Mouse (Mus musculus) c-Kit-positive CD71-positive TER-119-positive erythroid progenitor cells, embryonic 14.5 days (primary cell): ENCODE results near the gene Kctd20.
"Not testable (repeated sequence)": the region's sequence is repeated elsewhere in the genome, so short reads cannot be mapped to it uniquely, and the experiment has no call there.

Experiments used
- DNase-seq: peaks from one replicate; pipeline ENCODE4 v3.0.0-alpha.2; 2013; ENCODE audit warnings: low spot score

Kctd20 gene

DNA sequence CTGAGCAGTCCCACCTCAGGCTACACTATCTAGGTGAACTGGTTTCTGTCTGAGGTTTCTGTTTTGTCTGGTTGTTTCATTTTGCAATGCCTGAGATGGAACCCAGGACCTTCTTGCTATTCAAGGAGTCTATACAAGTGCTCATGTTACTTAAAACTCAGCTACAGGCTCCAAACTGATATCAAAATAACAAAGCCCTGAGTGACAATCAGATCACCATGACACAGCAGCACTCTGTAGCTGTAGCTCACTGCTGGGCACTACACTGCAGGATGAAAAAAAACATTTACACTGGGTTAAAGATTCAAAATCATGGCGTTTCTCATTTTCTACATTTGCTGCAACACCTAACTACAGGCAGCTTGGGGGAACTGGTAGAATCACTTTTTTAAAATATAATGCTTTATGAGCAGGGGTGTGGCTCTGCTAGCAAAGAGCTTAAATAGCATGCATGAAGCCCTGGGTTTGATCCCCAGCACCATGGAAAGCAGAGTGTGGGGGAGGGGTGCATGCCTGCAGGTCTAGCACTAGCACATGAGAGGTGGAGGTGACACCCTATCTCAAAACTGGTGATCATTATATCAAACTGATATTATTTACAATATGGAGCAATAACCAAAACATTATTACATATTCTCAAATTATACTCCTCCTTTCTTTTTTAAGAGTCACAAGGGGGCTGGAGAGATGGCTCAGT is 33.1 kb downstream of the Kctd20 start:
- DNase-seq = no peak

DNA sequence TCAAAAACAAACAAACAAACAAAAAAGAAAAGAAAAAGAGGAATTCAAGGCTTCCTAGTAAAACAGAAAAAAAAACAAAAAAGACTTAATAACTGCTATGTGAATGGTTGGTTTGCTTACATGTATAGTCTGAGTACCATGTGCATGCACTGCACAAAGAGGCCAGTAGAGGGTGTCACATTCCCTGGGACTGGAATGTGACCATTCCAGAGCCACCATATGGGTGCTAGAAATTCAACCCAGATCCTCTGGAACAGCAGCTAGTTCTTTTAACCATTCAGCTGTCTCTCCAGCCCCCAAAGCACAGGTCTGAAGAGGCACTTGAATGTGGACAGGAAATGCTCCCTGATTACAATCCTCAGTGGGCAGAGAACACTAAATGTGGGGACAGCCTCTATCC is 35.1 kb downstream of the Kctd20 start:
- DNase-seq = peak; percentile 25

DNA sequence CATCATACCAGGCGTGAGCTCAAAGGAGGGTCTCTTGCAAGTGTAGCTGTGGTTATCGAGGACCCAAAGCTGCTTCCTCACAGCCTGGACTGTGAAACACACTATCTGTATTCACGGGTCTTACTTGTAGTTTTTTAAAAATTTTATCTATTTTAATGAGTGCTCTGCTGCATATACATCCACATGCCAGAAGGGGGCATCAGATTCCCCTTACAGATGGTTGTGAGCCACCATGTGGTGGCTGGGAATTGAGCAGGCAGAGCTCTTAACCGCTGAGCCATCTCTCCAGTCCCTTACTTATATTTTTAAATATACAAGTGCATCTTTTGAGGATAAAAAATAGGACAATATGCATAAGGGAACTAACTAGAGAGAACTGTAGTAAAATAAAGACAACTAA is 36.0 kb downstream of the Kctd20 start:
- DNase-seq = peak; percentile 58

DNA sequence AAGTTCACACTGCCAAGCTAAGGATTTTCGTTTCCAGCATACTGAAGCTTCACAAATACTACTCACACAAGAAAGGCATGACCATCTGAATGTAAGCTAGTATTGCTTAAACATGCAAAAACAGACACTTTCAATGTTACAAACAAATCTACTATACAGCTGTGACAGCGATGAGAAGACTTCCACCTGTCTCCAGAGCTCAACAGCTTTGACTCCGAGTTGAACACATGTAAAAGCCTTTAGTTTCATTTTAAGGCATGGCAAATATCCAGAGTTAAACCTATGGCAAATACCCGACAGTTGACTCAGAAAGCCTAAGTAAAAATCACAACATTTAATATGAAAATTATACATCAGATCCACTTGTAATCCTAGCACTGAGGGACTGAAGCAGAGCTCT is 36.5 kb downstream of the Kctd20 start:
- DNase-seq = no peak

DNA sequence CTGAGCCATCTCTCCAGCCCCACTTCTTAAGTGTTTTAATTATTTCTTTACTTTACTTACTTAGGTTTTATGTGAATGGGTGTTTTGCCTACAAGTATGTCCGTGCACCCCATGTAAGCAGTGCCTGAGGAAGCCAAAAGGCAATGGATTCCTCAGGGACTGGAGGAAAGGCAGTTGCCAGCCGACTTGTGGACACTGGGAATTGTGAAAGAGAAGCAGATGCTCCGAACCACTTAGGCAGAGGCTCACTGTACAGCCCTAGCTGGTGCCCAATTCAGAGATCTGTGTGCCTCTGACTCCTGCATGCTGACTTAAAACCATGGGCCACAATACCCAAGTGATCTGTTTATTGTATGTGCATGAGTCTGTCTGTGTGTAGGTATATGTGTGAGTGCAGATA is 37.2 kb downstream of the Kctd20 start:
- DNase-seq = no peak

DNA sequence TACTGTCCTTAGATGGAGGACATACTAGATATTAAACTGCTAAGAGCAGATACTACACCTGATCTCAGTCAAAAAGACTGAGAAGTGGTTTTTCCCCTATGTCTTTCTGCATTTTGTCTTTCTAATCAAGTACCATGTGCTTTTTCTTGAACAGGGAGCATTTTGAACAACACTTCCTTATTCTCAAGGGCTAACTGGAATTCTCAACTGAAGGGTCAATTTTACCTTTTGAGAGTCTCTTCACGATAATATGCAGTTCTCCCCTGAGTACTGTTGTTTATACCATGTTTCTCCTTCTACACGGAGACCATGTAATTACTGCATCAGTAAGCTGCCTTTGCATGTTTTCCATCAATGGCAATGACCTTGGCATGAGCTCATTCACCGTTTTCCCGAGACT is 38.3 kb downstream of the Kctd20 start:
- no peak for DNase-seq

DNA sequence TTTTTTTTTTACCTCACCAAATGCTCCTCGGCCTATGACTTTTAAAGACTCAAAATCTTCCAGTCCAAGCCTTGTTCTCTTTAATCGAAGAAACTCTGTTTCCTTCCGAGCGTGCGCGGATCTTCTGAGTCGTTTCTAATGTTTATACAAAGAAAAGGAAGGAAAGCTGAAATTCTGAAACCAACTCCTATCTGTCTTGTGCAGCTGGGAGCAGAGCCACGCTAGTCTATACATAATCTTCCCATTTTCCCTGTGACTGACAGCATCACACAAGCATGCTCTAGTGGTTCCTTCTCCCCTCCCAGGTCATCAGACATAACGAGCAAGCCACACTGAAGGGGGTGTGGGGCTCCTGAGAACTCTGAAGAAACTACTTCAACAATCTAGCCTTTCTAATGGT is 39.5 kb downstream of the Kctd20 start:
- no peak for DNase-seq

DNA sequence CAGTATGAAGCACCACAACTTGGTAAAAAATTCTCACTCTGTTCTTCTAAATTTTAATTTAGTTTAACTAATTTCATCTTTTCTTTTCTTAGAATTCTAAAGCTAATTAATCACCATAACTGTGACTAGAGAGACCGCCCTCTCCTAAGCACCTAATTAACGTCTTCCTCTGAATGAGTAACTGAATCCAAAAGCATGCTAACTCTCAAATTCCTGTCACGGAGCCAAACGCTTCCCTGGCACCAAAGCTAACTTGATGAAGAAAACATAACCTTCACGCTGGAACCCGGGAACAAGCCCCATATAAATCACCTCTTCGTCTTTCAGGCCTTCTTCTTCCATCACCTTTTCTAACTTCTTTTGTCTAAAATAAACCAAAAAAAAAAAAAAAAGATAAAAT is 40.4 kb downstream of the Kctd20 start:
- DNase-seq = no peak

DNA sequence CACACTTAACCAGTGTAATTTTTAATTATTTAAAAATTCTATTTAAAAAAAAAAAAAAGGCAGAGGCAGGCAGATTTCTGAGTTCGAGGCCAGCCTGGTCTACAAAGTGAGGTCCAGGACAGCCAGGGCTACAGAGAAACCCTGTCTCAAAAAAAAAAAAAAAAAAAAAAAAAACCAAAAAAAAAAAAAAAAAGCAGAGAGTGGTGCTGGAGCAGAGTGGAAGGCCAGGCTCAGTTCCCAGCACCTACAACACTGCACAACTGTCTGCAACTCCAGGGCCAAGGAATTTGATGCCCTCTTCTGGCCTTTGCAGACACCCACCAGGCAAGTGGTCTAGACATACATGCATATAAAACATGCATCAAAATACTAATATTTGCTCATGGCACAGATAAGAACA is 41.3 kb downstream of the Kctd20 start:
- DNase-seq = not testable (repeated sequence)

DNA sequence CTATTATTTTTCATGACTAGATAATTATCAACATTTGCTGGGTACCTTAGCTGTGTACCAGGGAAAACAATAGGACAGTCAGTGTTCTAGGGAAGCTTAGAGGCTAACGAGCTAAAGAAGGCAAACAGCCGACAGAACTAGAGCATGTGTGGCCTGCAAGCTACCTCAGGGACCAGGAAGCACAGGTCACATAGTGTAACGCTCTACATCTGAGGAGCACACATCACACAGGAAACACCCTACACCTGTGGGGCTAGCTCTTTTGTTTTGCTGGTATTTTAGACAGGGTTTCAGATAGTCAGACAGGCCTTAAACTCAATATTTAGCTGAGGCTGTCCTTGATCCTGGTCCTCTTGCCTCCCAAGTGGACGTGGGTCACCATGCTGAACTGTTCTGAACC is 42.9 kb downstream of the Kctd20 start:
- no peak for DNase-seq

DNA sequence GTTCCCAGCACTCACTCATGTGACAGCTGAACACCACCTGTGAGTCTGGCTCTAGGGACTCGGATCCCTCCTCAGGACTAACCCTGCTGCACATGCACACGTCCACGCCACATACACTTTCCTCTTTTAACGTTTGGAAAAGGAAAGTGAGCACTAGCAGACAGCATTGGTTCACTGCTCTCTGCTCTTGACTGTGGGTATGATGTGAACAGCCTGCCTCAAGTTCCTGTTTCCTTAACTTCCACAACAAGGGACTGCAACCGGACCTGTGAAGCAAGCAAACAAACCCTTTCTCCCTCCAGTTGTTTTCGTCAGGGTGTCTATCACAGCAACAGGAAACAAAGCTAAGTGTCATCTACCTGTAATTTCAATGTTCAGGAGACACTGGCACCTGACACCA is 48.7 kb downstream of the Kctd20 start:
- DNase-seq = no peak

DNA sequence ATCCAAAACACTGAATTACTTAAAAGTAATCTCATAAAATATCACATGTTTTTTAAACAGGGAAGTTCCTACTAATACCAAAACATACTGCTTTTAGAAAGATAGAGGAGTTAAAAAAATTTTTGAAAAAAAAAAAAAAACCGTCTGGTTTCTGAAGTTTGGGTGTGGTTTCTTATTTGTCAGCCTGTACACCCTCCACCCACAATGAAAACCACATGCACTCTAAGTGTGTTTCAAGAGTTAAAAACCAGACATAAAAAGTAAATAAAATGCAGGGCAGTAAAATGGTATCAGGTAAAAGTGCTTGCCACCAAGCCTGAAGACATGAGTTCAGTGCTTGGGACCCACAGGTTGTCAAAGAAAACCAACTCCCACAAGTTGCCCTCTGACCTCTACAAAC is 52.0 kb downstream of the Kctd20 start:
- no peak for DNase-seq

DNA sequence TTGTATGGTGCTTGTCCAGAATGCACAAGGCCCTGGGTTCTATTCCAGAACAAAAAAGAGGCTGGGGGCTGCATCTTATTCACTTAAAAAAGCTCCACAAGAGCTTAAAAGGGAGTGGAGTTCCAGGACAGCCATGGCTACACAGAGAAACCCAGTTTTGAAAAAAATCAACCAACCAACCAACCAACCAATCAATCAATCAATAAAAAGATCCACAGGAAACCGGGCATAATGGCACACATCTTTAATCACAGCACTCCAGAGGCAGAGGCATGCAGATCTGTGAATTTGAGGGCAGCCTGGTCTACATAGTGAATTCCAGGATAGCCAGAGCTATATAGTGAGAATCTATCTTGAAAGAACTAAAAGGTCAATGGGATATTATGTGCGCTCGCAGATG is 53.3 kb downstream of the Kctd20 start:
- no peak for DNase-seq

DNA sequence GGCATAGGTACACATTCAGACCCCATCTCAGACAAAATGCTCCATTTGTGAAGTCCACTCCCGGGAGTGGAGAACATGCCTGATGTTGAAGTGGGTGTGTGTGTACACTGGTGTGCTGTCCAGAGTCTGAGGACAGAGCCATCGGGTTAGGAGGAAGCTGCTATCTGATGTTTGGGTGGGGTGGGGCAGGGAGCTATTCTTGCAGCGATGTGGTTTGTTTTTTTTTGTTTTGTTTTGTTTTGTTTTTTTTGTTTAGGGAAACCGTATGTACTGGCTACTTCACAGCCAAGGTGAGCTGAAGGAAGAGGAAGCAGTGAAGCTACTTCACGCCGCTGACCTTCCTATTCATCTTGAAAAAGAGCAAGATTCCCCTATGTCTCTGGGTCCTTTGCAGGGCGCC is 55.1 kb downstream of the Kctd20 start:
- no peak for DNase-seq

DNA sequence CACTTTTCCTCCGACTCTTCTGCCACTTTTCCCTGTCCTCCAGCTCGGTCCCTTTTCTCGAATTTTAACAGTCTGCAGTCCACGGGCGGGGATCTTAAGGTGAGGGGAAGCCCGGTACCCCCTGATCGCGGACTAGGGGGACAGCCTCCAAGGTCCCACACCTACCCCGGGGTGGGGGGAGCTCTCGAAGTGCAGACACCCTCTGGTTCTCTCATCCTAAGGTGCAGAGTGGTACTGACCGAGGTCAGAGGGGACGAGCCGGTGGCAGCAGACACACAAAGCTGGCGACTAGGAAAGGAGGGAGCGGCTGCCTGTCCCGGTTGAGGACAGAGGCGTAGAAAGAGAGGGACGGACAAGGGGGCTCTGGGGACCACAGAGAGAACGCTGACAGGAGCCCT is 55.5 kb downstream of the Kctd20 start:
- no peak for DNase-seq

DNA sequence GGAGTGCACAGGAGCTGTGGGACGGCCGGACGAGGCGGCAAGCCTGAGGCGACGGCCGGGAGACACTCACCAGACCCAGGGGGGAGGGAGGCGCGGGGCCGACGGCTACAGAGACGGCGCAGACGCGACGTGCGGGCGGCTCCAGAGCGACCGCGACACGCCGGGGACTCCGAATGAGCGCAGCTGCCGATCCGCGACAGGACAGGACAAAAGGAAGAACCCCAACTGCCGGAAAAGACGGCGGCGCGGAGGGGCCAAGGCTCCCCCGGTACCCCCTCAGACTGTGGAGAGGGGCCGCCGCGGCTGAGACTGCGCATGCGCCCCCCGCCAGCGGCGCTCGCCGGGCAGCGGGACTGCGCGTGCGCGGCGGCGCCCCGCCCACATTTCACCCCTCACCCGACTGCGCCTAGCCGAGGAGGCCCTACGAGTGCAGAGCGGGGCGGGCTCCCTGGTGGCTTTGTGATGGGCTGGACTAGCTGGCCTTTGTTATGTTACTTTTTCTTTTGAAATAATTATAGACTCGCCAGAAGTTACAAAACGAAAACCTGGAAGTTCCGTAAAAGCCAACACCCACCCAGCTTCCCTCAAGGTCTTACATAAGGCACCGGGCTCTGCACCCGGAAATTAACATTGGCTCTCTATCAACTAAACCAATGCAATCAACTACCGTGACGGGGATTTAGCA is 56.0 kb downstream of the Kctd20 start, which contains the start of gene Stk38:
Gene Stk38 (minus strand): TSS at position 355 of the 685 bp plus-strand sequence.
- peak; percentile 78 for DNase-seq

DNA sequence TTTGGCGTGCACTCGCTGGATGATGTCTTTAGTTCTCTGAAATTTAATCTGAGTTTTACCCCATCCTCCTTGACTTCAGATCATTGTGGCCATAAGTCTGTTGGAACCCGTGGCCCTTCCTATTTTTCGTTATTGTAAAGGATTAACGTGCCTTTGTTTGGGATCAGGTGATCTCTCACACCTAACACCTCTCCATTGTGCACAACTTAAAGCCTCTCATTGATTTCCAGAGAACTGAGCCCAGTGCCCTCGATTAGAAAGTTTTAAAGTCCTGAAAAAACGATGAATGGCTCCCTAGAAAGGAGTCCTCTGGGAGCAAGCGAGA is 56.5 kb downstream of the Kctd20 start:
- peak; percentile 22 for DNase-seq

DNA sequence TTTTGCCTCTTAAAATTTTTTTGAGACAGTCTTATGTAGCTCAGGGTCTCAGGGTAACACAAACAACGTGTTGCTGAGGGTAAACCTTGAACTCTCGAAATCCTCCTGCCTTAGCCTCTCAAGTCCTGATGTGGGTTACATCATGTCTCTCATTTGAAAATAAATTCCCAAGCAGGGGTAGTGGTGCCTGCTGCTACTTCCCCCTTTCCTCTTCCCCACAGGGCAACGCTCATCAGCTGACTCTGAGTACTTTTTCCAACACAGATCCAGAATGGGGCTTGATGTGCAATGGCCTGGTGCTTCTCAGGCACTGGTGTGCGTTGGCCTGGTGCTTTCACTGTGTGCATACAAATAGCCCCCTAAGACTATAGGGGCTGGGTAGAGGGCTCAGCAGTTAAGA is 57.4 kb downstream of the Kctd20 start:
- no peak for DNase-seq

DNA sequence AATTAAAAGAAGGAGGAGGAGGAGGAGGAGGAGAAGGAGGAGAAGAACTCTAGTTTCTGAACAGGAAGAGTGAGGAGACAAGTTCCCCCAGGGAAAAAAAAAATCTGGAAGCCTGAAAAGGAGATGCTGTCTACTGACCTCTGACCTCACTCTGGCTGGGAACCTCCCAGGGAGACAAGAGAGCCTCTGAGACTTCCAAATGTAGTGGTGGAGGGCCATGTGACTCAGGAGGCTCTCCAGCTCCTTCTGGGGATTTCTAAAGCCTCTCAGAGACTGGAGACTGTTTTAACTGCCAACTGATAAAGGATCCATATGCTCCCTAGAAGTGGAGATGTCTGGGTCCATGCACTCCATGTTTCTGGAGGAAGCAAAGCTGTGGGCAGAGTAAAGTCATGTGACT is 62.5 kb downstream of the Kctd20 start:
- DNase-seq = no peak

DNA sequence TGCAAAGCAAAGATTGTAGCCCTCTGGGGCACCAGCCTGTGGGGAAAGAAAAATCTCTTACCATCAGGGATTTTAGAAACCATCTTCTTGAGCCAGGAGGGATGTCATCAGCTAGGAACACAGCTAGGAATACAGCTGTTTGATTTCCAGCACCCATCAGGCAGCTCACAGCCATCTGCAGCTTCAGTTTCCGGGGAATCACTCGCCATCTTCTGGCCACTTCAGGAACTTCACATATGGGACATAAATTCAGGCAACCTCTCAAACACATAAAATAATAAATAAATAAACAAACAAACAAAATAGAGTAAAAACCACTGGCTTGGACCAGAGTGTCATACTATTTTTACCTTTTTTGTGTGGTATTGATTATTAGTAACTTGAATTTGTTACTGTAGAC is 63.9 kb downstream of the Kctd20 start:
- peak; percentile 64 for DNase-seq

DNA sequence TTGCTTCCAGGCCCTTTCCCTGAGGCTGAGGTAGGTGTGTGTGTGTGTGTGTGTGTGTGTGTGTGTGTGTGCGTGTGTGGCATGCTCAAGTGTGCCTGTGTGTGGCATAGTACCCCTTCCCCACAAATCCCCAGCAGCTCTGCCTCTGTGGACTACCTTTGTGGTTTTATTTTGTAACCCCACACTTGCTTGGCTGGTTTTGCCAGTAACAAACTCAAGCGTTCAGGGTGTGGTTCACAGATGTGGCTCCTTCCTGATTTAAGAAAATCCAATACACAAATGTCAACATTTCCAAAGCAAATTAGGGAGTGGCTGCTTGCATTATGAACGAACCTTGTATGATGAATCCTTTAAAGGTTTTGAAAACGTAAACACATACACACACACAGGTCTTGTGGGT is 65.0 kb downstream of the Kctd20 start:
- no peak for DNase-seq

DNA sequence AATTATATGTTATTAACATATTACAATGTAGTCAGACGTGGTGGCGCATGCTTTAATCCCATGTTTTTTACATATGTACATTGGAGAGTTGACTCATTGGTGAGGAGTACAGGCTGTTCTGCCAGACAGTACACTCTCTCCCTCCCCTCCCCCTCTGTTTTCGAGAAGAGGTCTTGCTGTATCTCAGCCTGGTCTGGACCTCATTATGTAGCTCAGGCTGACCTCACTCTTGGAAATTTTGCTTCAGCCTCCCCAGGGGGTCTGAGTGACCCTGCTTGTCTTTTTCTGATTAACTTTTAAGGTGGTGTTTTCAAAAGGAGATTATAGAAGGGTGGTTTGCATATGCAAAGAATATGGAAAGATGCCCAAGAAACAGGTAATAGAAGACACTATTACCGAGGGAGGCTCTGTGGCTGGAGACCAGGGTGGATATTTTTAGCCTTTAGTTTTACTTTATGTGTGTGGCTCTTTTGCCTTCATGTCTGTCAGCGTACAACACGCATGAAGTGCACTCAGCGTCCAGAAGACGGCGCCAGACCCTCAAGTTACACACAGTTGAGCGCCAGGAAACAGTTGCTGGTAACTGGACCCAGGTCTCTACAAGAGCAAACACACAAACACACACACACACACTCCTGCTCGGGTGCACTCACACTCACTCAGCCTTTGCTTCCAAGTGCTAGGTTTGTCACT is 66.7 kb downstream of the Kctd20 start:
- no peak for DNase-seq
